Mouse (Mus musculus) right cerebral cortex, postnatal 36 days (tissue): ENCODE measurements around the gene 2610507B11Rik.
"Not testable (repeated sequence)": the region's sequence is repeated elsewhere in the genome, so short reads cannot be mapped to it uniquely, and the experiment has no call there.

Source experiments
- DNase-seq, 2 experiments: peaks; one replicate each; pipeline ENCODE4 v3.0.0; 2022; ENCODE audit warnings: low spot score in 2 of 2, mixed read lengths in 1 of 2

The 2610507B11Rik gene

DNA sequence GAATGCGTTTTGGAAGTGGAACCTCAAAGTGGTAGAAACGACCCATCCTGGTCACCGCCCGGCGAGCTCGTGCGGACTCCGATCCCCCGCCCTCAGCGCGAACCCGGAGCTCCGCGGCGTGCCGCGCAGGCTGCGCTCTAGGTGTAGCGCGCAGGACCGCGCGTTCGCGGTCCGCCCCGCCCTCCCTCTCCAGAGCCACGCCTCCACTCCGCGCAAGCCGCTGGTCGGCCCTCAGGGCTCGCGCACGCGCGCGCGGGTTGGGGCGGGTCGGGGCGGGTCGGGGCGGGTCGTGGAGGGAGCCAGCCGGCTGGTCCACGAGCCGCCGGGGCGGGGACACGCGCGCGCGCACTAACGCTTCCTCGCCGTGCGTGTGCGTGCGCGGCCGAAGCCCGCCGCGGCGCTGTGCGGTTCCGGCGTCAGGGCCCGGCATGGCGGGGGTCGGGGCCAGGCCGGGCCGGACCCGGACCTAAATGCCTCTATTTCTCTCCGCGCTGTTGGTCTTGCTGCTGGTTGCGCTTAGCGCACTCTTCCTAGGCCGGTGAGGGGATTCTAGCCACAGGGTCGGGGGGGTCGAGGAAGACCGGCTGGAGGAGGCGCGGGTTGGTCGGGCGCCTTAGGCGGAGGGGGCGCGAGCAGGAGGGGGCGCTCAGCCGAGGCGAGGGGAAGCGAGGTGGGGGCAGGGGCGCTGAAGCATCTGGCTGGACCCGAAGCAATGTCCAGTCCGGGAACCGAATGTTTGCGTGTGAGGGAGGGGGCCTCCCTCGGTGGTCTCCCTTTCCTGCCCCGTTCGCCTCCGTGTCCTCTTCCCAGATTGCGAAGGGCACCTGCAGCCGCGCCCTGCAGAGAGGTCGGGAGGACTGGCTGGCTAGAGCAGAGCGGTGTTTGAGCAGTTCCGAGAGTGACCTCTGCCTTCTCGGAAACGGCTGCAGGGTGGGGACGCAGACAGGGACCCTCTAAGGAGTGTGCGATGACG, at the start of gene 2610507B11Rik:
2610507B11Rik (plus strand) TSS at position 373 of the 973 bp plus-strand sequence.
- peak; percentile 83 to 86 for DNase-seq

GRCm38 (mm10) chr11:78213086-78213817, 48.3 kb upstream of the 2610507B11Rik start:
- DNase-seq: no peak

DNA sequence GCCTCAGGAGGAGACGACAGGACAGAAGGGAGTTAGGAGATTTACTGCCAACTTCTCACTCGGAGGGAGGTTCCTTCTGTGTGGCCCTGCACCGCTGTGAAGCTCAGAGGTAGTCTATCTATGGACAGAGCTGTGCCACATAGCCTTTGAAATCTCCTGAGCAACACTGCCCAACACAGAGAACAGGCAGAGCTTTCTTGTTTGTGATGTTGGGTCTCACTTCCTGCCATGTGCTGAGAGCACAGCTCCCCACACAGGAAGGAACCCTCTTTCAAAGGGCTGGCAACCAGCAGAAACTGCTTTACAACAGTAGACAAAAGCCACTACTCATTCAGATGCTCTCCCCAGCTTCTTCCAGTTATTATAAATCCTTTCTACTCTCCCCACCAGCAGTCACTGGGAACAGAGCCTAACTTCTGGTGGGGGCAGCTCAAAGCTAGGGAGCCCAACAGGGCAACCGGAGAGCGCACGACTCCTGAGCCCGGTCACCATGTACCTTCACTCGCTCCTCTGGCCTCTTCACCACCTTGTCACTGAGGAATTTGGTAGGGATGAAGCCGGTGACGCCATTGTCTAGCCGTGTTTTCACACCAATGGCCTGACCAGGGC, 45.7 kb upstream of the 2610507B11Rik start:
- no peak for DNase-seq

GRCm38 (mm10) chr11:78223586-78223985, 38.0 kb upstream of the 2610507B11Rik start:
- DNase-seq: no peak

- DNase-seq: no peak
These were observed 30.0 kb upstream of the 2610507B11Rik start for GRCm38 (mm10) chr11:78231518-78231917.

DNA sequence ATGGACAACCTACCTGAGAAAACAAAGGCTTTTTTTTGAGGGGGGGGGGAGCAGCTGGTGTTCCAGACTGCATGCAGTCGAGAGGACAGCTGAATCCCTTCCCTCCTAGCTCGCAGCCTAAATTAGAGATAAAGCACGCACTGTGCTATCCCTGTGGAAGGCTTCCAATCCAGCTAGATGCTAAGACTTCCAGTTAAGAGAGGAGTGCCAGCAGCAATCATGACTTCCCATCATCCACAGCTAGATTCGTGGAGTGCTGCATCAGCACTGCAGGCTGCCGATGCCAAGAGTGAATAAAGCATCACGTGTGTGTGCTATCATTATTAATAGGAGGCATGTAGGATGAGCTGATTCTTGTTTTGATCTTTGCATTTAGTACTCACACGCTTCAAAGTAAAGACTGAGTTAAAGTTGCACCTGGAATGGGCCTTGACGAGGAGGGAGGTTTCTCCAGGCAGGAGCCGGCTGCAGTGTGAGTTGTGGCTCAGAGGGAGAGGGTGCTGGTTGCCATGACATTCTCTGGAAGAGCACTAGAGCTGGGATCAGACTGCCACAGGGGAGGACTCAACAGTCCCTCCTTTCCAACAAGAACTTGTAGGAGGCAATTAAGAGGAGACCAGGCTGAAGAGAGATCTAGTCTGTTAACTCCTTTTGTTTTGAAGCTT, 21.2 kb upstream of the 2610507B11Rik start:
- DNase-seq: peak; percentile 63 to 78

GRCm38 (mm10) chr11:78245261-78245626, 16.3 kb upstream of the 2610507B11Rik start:
- no peak for DNase-seq

DNA sequence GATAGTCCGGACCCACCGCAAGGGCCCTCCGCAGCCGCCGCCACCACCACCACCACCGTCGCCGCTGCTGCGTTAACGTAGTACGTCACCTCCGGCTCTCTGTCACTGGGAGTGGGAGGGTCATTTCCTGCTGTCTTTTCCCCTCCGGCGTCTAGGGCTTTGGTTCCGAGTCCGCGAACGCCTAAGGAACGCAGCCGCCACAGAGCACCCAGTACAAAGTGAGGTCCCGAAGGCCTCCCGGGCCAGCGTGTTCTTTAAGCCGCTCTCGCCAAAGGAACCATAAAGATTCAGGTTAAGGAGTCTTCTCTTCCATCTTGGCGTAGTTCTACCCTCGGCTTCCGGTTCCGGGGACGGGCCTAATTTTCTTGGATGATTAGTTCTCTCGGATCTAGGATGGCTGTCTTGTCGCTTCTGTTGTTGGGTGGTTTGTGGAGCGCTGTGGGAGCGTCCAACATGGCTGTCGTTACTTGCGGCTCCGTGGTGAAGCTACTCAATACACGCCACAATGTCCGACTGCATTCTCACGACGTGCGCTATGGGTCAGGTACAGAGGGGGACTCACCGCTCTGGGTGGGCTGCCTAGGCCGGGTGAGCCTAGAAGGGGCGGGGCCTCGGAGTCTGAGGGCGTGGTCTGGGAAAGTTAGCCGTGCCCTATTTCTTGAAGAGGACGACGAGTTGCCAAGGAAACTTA, 15.8 kb upstream of the 2610507B11Rik start, which contains the start of the genes Sdf2 and Supt6:
Sdf2 (plus strand) TSS at position 120 of the 691 bp plus-strand sequence.
Supt6 (minus strand) TSS at position 361 of the 691 bp plus-strand sequence.
- DNase-seq: peak; percentile 84 to 87

DNA sequence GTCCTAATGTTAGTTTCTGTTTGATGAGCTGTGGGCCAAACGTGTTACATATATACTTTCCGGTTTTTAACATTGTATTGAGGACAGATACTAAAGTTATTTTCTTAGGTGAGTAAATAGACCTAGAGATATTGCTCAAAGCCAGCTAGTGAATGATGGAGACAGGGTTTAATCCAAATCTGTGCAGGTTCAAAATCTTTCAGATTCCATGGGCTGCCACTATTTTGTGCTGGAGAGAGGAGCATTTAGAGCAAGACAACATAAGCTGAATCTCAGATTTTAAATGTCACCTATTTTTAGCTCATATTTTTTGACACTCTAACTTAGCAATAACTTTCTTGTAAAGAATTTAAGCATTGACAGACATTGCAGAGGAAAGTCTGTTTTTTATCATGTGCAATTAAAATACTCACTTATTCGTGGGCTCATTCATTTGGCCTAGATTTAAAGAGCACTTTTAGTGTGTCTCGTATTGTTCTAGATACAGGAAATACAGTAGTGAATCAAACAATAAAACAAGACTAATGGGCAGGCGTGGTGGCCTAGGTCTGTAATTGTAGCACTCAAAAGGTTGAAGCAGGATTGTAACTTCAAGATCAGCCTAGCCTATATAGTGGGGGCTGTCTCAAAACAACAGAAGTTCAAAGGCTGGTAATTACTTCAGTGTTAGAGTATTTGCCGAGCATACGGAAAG, 15.1 kb upstream of the 2610507B11Rik start:
- DNase-seq: no peak

GRCm38 (mm10) chr11:78247012-78247348, 14.6 kb upstream of the 2610507B11Rik start:
- no peak for DNase-seq

DNA sequence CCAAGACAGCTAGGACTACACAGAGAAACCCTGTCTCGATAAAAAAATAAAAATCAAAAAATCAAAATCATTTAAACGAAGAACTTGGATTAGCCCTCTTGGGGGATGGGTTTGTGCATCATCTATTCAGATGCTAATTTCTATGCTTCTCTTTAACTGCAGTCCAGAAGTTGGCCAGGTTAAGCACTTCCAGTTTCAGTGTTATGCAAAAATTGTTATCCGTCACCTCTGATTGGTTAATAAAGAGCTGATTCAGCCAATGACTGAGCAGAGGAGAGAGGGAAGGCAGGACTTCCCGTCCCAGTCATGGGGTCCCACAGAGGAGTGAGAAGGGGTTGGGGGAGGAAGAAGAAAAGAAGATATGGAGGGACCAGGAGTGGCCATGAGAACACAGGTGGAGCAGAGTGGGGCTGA, 13.8 kb upstream of the 2610507B11Rik start:
- no peak for DNase-seq

- DNase-seq: no peak
These were observed 4.9 kb upstream of the 2610507B11Rik start for GRCm38 (mm10) chr11:78256618-78257017.

GRCm38 (mm10) chr11:78260489-78261258, 878 bp upstream of the 2610507B11Rik start:
- DNase-seq: no peak

DNA sequence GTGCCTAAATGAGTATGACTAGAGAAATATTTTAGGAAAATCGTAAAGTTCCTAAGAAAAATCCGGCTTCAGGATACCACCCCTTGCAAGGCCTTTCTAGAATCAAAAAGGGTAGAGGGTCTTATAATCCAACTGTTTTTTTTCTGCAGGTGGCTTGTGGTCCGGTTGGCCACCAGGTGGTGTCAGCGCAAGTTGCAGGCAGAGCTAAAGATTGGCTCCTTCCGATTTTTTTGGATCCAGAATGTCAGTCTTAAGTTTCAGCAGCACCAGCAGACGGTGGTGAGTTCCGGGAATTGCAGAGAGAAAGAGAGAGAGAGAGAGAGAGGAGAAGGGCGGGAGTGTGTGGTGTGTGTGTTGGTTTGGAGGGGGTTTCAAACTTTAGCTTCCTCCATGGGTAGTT, 998 bp downstream of the 2610507B11Rik start:
- DNase-seq: peak; percentile 22 to 38

DNA sequence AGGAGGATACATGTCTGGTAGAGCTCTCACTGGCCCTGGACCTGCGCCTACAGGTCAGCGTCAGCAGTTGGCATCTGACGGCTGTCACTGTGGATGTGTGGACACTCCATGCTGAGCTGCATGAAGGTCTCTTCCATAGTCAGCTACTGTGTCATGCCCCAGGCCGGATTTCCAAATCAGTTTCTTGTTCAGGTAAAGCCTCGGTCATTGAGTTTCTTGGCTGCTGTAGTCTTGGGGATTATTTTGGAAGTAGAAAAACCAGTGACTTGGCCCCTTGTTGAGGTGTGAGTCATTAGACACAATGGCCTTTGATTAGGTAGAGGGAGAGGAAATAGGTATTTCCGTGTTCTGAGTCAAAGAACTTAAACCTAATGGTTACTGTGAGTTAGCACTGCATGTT, 4.0 kb downstream of the 2610507B11Rik start:
- DNase-seq: no peak

DNA sequence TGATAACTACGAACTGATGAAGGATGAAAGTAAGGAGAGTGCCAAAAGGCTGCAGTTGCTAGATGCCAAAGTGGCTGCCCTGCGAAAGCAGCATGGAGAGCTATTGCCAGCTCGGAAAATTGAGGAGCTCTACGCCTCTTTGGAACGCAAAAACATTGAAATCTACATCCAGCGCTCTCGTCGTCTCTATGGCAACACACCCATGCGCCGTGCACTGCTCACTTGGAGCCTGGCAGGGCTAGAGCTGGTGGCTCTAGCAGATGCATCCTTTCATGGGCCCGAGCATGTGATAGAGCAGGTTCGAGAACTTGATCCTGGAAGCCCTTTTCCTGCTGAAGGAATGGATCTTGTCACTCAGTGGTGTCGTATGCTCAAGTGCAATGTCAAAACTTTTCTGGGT, 10.4 kb downstream of the 2610507B11Rik start:
- peak; percentile 63 to 82 for DNase-seq

GRCm38 (mm10) chr11:78275596-78275995, 14.0 kb downstream of the 2610507B11Rik start:
- DNase-seq: no peak

DNA sequence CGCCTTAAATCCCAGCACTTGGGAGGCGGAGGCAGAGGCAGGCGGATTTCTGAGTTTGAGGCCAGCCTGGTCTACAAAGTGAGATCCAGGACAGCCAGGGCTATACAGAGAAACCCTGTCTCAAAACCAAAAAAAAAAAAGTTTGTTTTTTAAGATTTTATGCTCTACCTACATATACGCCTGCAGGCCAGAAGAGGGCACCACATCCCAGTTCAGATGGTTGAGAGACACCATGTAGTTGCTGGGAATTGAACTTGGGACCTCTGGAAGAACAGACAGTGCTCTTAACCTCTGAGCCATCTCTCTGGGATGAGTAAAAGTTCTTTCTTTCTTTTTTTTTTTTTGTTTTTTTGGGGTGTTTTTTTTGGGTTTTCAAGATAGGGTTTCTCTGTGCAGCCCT, 14.6 kb downstream of the 2610507B11Rik start:
- not testable (repeated sequence) for DNase-seq

DNA sequence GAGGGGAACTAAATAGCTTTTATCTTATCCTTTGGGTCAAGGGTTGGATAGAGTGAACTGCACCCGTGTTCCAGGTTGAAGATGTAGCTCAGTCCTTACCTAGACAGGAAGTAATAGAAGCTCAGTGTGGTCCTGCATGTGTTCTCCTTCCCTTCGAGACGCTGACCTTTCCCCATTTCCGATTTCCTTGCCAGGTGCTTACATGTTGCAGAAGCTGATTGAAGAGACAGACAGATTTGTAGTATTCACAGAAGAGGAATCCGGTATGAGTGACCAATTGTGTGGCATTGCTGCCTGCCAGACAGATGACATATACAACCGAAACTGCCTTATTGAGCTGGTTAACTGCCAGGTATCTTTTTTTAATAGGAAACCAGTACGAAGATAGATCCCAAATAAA, 17.3 kb downstream of the 2610507B11Rik start:
- no peak for DNase-seq

GRCm38 (mm10) chr11:78279586-78279985, 18.0 kb downstream of the 2610507B11Rik start:
- DNase-seq: no peak
